Mouse (Mus musculus) neural tube, embryonic 11.5 days (tissue): Measurements from ENCODE around the gene Map3k13. TPM values are rescaled to one million over a fixed set of nuclear protein-coding genes. Genes with fewer than 3 reads are reported as not detected.
A peak's percentile ranks its signal among the peaks of the same experiment; 100 is the strongest.

Source experiments
- ATAC-seq: fragments of 200-750 bp; cut with Nextera tagmentation; 2 replicates; pipeline ENCODE4 v1.8.0; 2017; ENCODE audit warnings: moderate number of reproducible peaks, mild to moderate bottlenecking, moderate TSS enrichment, moderate library complexity; ENCODE audit not compliant: insufficient read depth, low FRiP score, low TSS enrichment
- DNase-seq: peaks from one replicate; pipeline ENCODE4 v3.0.0-alpha.2; 2015; ENCODE audit warnings: low spot score
- H3K27ac ChIP-seq: fragments of 300-500 bp; sonication (generic); 2 replicates; pipeline ENCODE4 v1.5.1; 2014; ENCODE audit warnings: low read depth, mild to moderate bottlenecking, low read length
- H3K27me3 ChIP-seq: fragments of 300-500 bp; sonication (generic); 2 replicates; pipeline ENCODE4 v1.6.1; 2014; ENCODE audit warnings: mild to moderate bottlenecking, low read length, mixed read lengths; ENCODE audit not compliant: control insufficient read depth, insufficient read depth
- H3K36me3 ChIP-seq: fragments of 300-500 bp; sonication (generic); 2 replicates; pipeline ENCODE4 v1.6.1; 2014; ENCODE audit warnings: mild to moderate bottlenecking, low read length, moderate library complexity, mixed read lengths; ENCODE audit not compliant: control insufficient read depth, insufficient read depth
- H3K4me1 ChIP-seq: fragments of 300-500 bp; sonication (generic); 2 replicates; pipeline ENCODE4 v1.6.1; 2014; ENCODE audit warnings: low read length, mixed read lengths; ENCODE audit not compliant: control insufficient read depth, insufficient read depth
- H3K4me2 ChIP-seq: fragments of 300-500 bp; sonication (generic); 2 replicates; pipeline ENCODE4 v1.6.1; 2014; ENCODE audit warnings: low read depth, mild to moderate bottlenecking, moderate library complexity
- H3K4me3 ChIP-seq: fragments of 300-500 bp; sonication (generic); 2 replicates; pipeline ENCODE4 v1.5.1; 2014; ENCODE audit warnings: low read depth, low read length
- H3K9ac ChIP-seq: fragments of 300-500 bp; sonication (generic); 2 replicates; pipeline ENCODE4 v1.6.1; 2014; ENCODE audit warnings: mild to moderate bottlenecking, low read length
- H3K9me3 ChIP-seq: fragments of 300-500 bp; sonication (generic); 2 replicates; pipeline ENCODE4 v1.6.1; 2016; ENCODE audit warnings: low read length; ENCODE audit not compliant: control insufficient read depth
- WGBS: fragments of 180-500 bp; shearing (Covaris S2); extraction: QIAGEN DNeasy Blood & Tissue Kit; methylation state at CpG from one replicate; pipeline ENCODE4 v1.1.7; 2014; 5-methylcytosine and 5-hydroxymethylcytosine counted together
- polyA plus RNA-seq: library from polyadenylated mRNA; unstranded; fragments of >200 nt; fragmentation: Nextera tagmentation; extraction: Ambion mirVana; gene quantifications from 2 replicates; pipeline ENCODE4 v1.2.1, GENCODE M21; 2014

Map3k13 gene
- polyA plus RNA-seq, 1 experiment from 2014 or later = 10.6 TPM

GRCm38 (mm10) chr16:21862448-21862847 is 68.3 kb downstream of the Map3k13 start:
- no peak for DNase-seq
- Histone ChIP-seq H3K4me2 (no peak overlapping the region), H3K4me3 (no peak overlapping the region), H3K9me3 (no peaks in the 10 kb centered on the region), H3K4me1 (peaks cover 7% of the 10 kb centered on the region), H3K36me3 (no peaks in the 10 kb centered on the region), H3K27ac (no peak overlapping the region), H3K27me3 (no peaks in the 10 kb centered on the region), H3K9ac (no peak overlapping the region)
- no peak for ATAC-seq
- 91% methylated on average over 3 of the region's 3 CpGs for WGBS

- peaks cover 13% of the 10 kb centered on the region for H3K4me1 ChIP-seq
- H3K4me2 ChIP-seq = no peak overlapping the region
- ATAC-seq (no peak; the same call in 1 of the 2 replicates), DNase-seq (peak; percentile 42)
- H3K27ac ChIP-seq = peak overlapping the region; percentile 71
- 28% methylated on average over 7 of the region's 7 CpGs for WGBS
- H3K36me3 ChIP-seq = no peaks in the 10 kb centered on the region
- no peaks in the 10 kb centered on the region for H3K9me3 ChIP-seq
- H3K9ac ChIP-seq = no peak overlapping the region
- no peaks in the 10 kb centered on the region for H3K27me3 ChIP-seq
- H3K4me3 ChIP-seq = no peak overlapping the region
Measured at GRCm38 (mm10) chr16:21865250-21865982, 71.3 kb downstream of the Map3k13 start.

- no peak for ATAC-seq
- Histone ChIP-seq H3K9ac (0 out of 2 replicates have a peak overlapping the region, but pooled peaks have one; percentile 8), H3K27ac (peak overlapping the region; percentile 71), H3K4me1 (peaks cover 13% of the 10 kb centered on the region), H3K4me3 (no peak overlapping the region), H3K9me3 (no peaks in the 10 kb centered on the region), H3K27me3 (no peaks in the 10 kb centered on the region), H3K4me2 (no peak overlapping the region), H3K36me3 (no peaks in the 10 kb centered on the region)
- DNase-seq = no peak
- WGBS = 56% methylated on average over 11 of the region's 11 CpGs
Measured at GRCm38 (mm10) chr16:21865983-21866575, 71.9 kb downstream of the Map3k13 start.

GRCm38 (mm10) chr16:21867727-21868126 is 73.6 kb downstream of the Map3k13 start:
- Histone ChIP-seq H3K4me1 (peaks cover 13% of the 10 kb centered on the region), H3K9me3 (no peaks in the 10 kb centered on the region), H3K4me2 (no peak overlapping the region), H3K27ac (no peak overlapping the region), H3K36me3 (no peaks in the 10 kb centered on the region), H3K27me3 (no peaks in the 10 kb centered on the region), H3K4me3 (no peak overlapping the region), H3K9ac (no peak overlapping the region)
- ATAC-seq (no peak), DNase-seq (no peak)
- 79% methylated on average over 3 of the region's 3 CpGs for WGBS

- no peak overlapping the region for H3K4me3 ChIP-seq
- H3K9me3 ChIP-seq = no peaks in the 10 kb centered on the region
- H3K27me3 ChIP-seq = no peaks in the 10 kb centered on the region
- DNase-seq (peak; percentile 31), ATAC-seq (peak; percentile 42; the same call in 1 of the 2 replicates)
- peak overlapping the region; percentile 58 for H3K27ac ChIP-seq
- H3K9ac ChIP-seq = no peak overlapping the region
- H3K36me3 ChIP-seq = no peaks in the 10 kb centered on the region
- 34% methylated on average over 6 of the region's 6 CpGs for WGBS
- peaks cover 13% of the 10 kb centered on the region for H3K4me1 ChIP-seq
- no peak overlapping the region for H3K4me2 ChIP-seq
Measured at GRCm38 (mm10) chr16:21868651-21869050, 74.5 kb downstream of the Map3k13 start.

- Histone ChIP-seq H3K36me3 (no peaks in the 10 kb centered on the region), H3K4me2 (no peak overlapping the region), H3K4me3 (no peak overlapping the region), H3K9me3 (no peaks in the 10 kb centered on the region), H3K4me1 (peaks cover 13% of the 10 kb centered on the region), H3K27me3 (no peaks in the 10 kb centered on the region), H3K27ac (peak overlapping the region; percentile 9; the same call in 1 of the 2 replicates), H3K9ac (no peak overlapping the region)
- peak; percentile 79 for ATAC-seq
- peak; percentile 56 for DNase-seq
- WGBS = 42% methylated on average over 4 of the region's 4 CpGs
Measured at GRCm38 (mm10) chr16:21869879-21870278, 75.7 kb downstream of the Map3k13 start.

GRCm38 (mm10) chr16:21877735-21878134 is 83.6 kb downstream of the Map3k13 start:
- Histone ChIP-seq H3K4me1 (no peaks in the 10 kb centered on the region), H3K4me3 (no peak overlapping the region), H3K9ac (no peak overlapping the region), H3K4me2 (no peak overlapping the region), H3K27me3 (no peaks in the 10 kb centered on the region), H3K36me3 (no peaks in the 10 kb centered on the region), H3K9me3 (no peaks in the 10 kb centered on the region), H3K27ac (no peak overlapping the region)
- ATAC-seq (no peak), DNase-seq (no peak)
- WGBS = 82% methylated on average over 3 of the region's 3 CpGs

GRCm38 (mm10) chr16:21878834-21879233 is 84.7 kb downstream of the Map3k13 start:
- no peaks in the 10 kb centered on the region for H3K4me1 ChIP-seq
- H3K9me3 ChIP-seq = no peaks in the 10 kb centered on the region
- H3K4me2 ChIP-seq = no peak overlapping the region
- H3K27me3 ChIP-seq = no peaks in the 10 kb centered on the region
- DNase-seq (no peak), ATAC-seq (no peak)
- H3K9ac ChIP-seq = no peak overlapping the region
- no peaks in the 10 kb centered on the region for H3K36me3 ChIP-seq
- H3K27ac ChIP-seq = no peak overlapping the region
- WGBS = 74% methylated on average over 3 of the region's 3 CpGs
- no peak overlapping the region for H3K4me3 ChIP-seq

GRCm38 (mm10) chr16:21881181-21881580 is 87.0 kb downstream of the Map3k13 start:
- Histone ChIP-seq H3K4me1 (no peaks in the 10 kb centered on the region), H3K9ac (no peak overlapping the region), H3K4me2 (no peak overlapping the region), H3K4me3 (no peak overlapping the region), H3K9me3 (no peaks in the 10 kb centered on the region), H3K36me3 (no peaks in the 10 kb centered on the region), H3K27ac (no peak overlapping the region), H3K27me3 (no peaks in the 10 kb centered on the region)
- peak; percentile 27; the same call in 1 of the 2 replicates for ATAC-seq
- DNase-seq = no peak
- WGBS = 67% methylated on average over 6 of the region's 6 CpGs
